Mouse (Mus musculus): ENCODE results near the gene Klhl29. TPM values are rescaled to one million over a fixed set of nuclear protein-coding genes. Genes with fewer than 3 reads are reported as not detected.

Klhl29 gene
- polyA plus RNA-seq, 1 experiment: 1.1 TPM

DNA sequence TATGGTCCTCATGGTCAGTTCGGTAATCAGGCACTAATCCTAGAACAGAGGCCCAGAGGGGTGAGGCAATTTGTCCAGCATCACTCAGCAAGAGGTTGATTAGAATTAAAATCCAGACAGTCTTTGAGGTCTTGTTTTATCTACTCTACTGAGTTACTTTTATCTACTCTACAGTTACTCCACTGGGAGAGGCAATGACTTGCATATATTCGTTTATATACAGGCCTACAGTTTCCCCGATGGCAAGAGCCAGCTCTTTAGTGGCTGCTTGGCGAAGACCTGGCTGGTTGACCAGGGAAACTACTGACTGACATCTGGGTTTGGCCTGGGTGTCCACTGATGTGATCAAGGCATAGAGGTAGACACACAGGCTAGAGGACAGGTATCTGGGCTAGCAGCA, 168.3 kb downstream of the Klhl29 start:
- TF ChIP-seq CTCF (IDR thresholded peaks at IDR 0.05; ENCODE audit: control insufficient read depth, insufficient read depth, insufficient replicate concordance, low read depth, low read length): no peak
- TF ChIP-seq POLR2A (IDR thresholded peaks at IDR 0.05; ENCODE audit: control insufficient read depth, low read depth, low read length): no peak
- Histone ChIP-seq H3K4me1 (ENCODE audit: control insufficient read depth, insufficient read depth, low read length) (peaks cover 6% of the 10 kb centered on the region), H3K27me3 (ENCODE audit: control insufficient read depth, insufficient read depth, low read length) (no peaks in the 10 kb centered on the region), H3K4me3 (ENCODE audit: control insufficient read depth, low read depth, low read length) (no peak overlapping the region), H3K36me3 (ENCODE audit: control insufficient read depth, insufficient read depth, low read length) (no peaks in the 10 kb centered on the region), H3K27ac (ENCODE audit: control insufficient read depth, insufficient read depth, low read depth, low read length) (no peak overlapping the region)

DNA sequence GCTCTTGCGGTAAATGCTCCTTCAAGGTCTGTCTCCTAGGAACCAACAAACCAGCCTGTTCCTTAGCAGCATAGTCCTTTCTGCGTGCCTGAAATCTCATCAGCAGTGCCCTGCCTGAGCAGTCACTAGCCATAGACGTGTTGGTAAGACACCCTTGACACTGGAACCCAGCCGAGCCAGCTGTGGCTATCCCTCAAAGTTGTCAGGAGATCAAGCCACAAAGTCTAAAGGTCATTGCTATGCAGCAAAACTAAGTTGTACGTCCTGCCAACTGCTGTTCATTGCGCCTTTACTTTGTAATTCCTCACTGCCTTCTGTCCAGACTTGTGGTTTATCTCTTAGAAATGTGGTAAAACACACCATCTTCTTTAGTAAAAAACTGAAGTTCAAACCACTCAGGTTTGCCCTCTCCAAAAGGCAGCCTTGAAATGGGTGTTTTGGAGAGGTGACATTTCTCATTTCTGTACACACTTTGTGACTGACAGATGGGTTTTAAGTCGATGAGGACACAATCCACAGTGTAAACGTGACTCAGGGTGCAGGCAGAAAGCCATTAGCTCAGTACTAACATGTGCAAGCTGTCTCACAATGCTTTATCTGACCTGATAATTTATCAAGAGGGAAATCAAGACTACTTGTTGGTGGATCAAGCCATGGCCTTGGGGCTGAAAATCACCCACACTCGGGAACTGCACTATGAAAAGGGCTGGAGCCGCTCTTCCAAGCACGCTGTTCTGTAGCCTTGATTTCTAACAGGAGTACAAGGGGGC, 171.2 kb downstream of the Klhl29 start:
- no peak for TF ChIP-seq POLR2A (IDR thresholded peaks at IDR 0.05; ENCODE audit: control insufficient read depth, low read depth, low read length)
- TF ChIP-seq CTCF (IDR thresholded peaks at IDR 0.05; ENCODE audit: control insufficient read depth, insufficient read depth, insufficient replicate concordance, low read depth, low read length): no peak
- H3K4me3 ChIP-seq (ENCODE audit: control insufficient read depth, low read depth, low read length): no peak overlapping the region
- H3K27ac ChIP-seq (ENCODE audit: control insufficient read depth, insufficient read depth, low read depth, low read length): peak overlapping the region; percentile 22
- H3K27me3 ChIP-seq (ENCODE audit: control insufficient read depth, insufficient read depth, low read length): no peaks in the 10 kb centered on the region
- H3K4me1 ChIP-seq (ENCODE audit: control insufficient read depth, insufficient read depth, low read length): peaks cover 5% of the 10 kb centered on the region
- no peaks in the 10 kb centered on the region for H3K36me3 ChIP-seq (ENCODE audit: control insufficient read depth, insufficient read depth, low read length)

DNA sequence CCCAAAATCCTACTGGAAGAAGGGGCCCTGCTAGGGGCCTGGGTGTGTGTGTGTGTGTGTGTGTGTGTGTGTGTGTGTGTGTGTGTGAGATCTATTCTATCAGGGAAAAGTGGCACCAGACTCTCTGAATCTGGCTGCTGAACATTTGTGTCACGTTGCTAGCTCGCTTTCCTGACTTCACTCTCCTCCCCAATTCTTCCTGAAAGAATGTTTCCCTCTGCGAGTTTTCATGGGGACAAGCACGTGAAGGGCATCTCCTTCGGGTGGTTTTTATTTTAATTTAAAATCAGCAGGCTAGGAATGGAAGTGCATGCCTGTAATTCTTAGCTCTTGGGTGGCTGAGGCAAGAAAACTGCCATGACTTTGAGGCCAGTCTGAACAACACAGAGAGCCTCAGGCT, 172.1 kb downstream of the Klhl29 start:
- H3K4me1 ChIP-seq (ENCODE audit: control insufficient read depth, insufficient read depth, low read length): peaks cover 5% of the 10 kb centered on the region
- H3K27ac ChIP-seq (ENCODE audit: control insufficient read depth, insufficient read depth, low read depth, low read length): no peak overlapping the region
- TF ChIP-seq POLR2A (IDR thresholded peaks at IDR 0.05; ENCODE audit: control insufficient read depth, low read depth, low read length): no peak
- no peak for TF ChIP-seq CTCF (IDR thresholded peaks at IDR 0.05; ENCODE audit: control insufficient read depth, insufficient read depth, insufficient replicate concordance, low read depth, low read length)
- no peak overlapping the region for H3K4me3 ChIP-seq (ENCODE audit: control insufficient read depth, low read depth, low read length)
- H3K36me3 ChIP-seq (ENCODE audit: control insufficient read depth, insufficient read depth, low read length): no peaks in the 10 kb centered on the region
- no peaks in the 10 kb centered on the region for H3K27me3 ChIP-seq (ENCODE audit: control insufficient read depth, insufficient read depth, low read length)

DNA sequence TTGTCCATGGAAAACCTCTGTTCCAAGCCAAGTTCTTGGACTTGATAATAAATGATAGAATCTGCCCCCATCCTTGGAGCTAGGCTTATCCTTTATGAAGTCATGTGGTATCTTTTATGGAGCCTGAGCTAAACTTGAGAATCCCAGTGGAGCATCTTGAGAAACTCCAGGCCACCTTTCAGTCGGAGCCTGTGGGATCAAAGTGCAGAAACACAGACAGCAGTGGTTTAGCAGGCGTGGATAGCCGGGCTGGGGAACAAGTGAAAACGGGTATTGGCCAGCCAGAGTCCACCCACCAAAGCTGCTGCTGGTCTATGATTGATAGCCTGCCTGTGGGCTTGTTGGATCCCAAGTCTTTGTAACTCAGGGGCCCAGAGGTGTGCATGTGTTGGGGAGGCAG, 177.2 kb downstream of the Klhl29 start:
- H3K27me3 ChIP-seq (ENCODE audit: control insufficient read depth, insufficient read depth, low read length): no peaks in the 10 kb centered on the region
- TF ChIP-seq POLR2A (IDR thresholded peaks at IDR 0.05; ENCODE audit: control insufficient read depth, low read depth, low read length): no peak
- TF ChIP-seq CTCF (IDR thresholded peaks at IDR 0.05; ENCODE audit: control insufficient read depth, insufficient read depth, insufficient replicate concordance, low read depth, low read length): no peak
- H3K36me3 ChIP-seq (ENCODE audit: control insufficient read depth, insufficient read depth, low read length): no peaks in the 10 kb centered on the region

GRCm38 (mm10) chr12:5194176-5194575, 181.3 kb downstream of the Klhl29 start:
- TF ChIP-seq POLR2A (IDR thresholded peaks at IDR 0.05; ENCODE audit: control insufficient read depth, low read depth, low read length) (no peak), CTCF (IDR thresholded peaks at IDR 0.05; ENCODE audit: control insufficient read depth, insufficient read depth, insufficient replicate concordance, low read depth, low read length) (no peak)
- peaks cover 8% of the 10 kb centered on the region for H3K4me1 ChIP-seq (ENCODE audit: control insufficient read depth, insufficient read depth, low read length)
- no peak overlapping the region for H3K4me3 ChIP-seq (ENCODE audit: control insufficient read depth, low read depth, low read length)
- H3K36me3 ChIP-seq (ENCODE audit: control insufficient read depth, insufficient read depth, low read length): no peaks in the 10 kb centered on the region
- H3K27me3 ChIP-seq (ENCODE audit: control insufficient read depth, insufficient read depth, low read length): no peaks in the 10 kb centered on the region
- no peak overlapping the region for H3K27ac ChIP-seq (ENCODE audit: control insufficient read depth, insufficient read depth, low read depth, low read length)

More for the DNA sequence above, 177.2 kb downstream of the Klhl29 start:
- Histone ChIP-seq H3K4me1 (ENCODE audit: control insufficient read depth, insufficient read depth, low read length) (peaks cover 5% of the 10 kb centered on the region), H3K4me3 (ENCODE audit: control insufficient read depth, low read depth, low read length) (no peak overlapping the region), H3K27ac (ENCODE audit: control insufficient read depth, insufficient read depth, low read depth, low read length) (no peak overlapping the region)

- Histone ChIP-seq H3K36me3 (ENCODE audit: control insufficient read depth, insufficient read depth, low read length) (no peaks in the 10 kb centered on the region), H3K4me1 (ENCODE audit: control insufficient read depth, insufficient read depth, low read length) (peaks cover 8% of the 10 kb centered on the region), H3K27ac (ENCODE audit: control insufficient read depth, insufficient read depth, low read depth, low read length) (peak overlapping the region; percentile 73), H3K4me3 (ENCODE audit: control insufficient read depth, low read depth, low read length) (no peak overlapping the region), H3K27me3 (ENCODE audit: control insufficient read depth, insufficient read depth, low read length) (no peaks in the 10 kb centered on the region)
- no peak for TF ChIP-seq POLR2A (IDR thresholded peaks at IDR 0.05; ENCODE audit: control insufficient read depth, low read depth, low read length)
- no peak for TF ChIP-seq CTCF (IDR thresholded peaks at IDR 0.05; ENCODE audit: control insufficient read depth, insufficient read depth, insufficient replicate concordance, low read depth, low read length)
Measured at GRCm38 (mm10) chr12:5192380-5192718, 183.1 kb downstream of the Klhl29 start.

GRCm38 (mm10) chr12:5191628-5192379, 183.7 kb downstream of the Klhl29 start:
- peak overlapping the region; percentile 73 for H3K27ac ChIP-seq (ENCODE audit: control insufficient read depth, insufficient read depth, low read depth, low read length)
- peaks cover 8% of the 10 kb centered on the region for H3K4me1 ChIP-seq (ENCODE audit: control insufficient read depth, insufficient read depth, low read length)
- no peaks in the 10 kb centered on the region for H3K36me3 ChIP-seq (ENCODE audit: control insufficient read depth, insufficient read depth, low read length)
- H3K4me3 ChIP-seq (ENCODE audit: control insufficient read depth, low read depth, low read length): no peak overlapping the region
- TF ChIP-seq POLR2A (IDR thresholded peaks at IDR 0.05; ENCODE audit: control insufficient read depth, low read depth, low read length): no peak
- TF ChIP-seq CTCF (IDR thresholded peaks at IDR 0.05; ENCODE audit: control insufficient read depth, insufficient read depth, insufficient replicate concordance, low read depth, low read length): 0 out of 2 replicates have a peak, but pooled peaks have one; percentile 1
- no peaks in the 10 kb centered on the region for H3K27me3 ChIP-seq (ENCODE audit: control insufficient read depth, insufficient read depth, low read length)

Measured in testis, adult 2 months (tissue).